Mouse (Mus musculus) forebrain, embryonic 16.5 days (tissue): ENCODE results near the gene Ubqln1. TPM values are rescaled to one million over a fixed set of nuclear protein-coding genes. Genes with fewer than 3 reads are reported as not detected.

Experiments
- ATAC-seq: fragments of 200-750 bp; cut with Nextera tagmentation; 2 replicates; pipeline ENCODE4 v1.8.0; 2017; ENCODE audit warnings: mild to moderate bottlenecking, moderate library complexity
- H3K27ac ChIP-seq: fragments of 300-500 bp; sonication (generic); 2 replicates; pipeline ENCODE4 v1.5.1; 2014; ENCODE audit warnings: low read length, control low read depth
- H3K27me3 ChIP-seq: fragments of 300-500 bp; sonication (generic); replicated peaks from 2 replicates; pipeline ENCODE4 v1.6.1; 2014; ENCODE audit warnings: low read length; ENCODE audit not compliant: control insufficient read depth, insufficient read depth
- H3K36me3 ChIP-seq: fragments of 300-500 bp; sonication (generic); 2 replicates; pipeline ENCODE4 v1.6.1; 2014; ENCODE audit not compliant: control insufficient read depth, insufficient read depth
- H3K4me1 ChIP-seq: fragments of 300-500 bp; sonication (generic); replicated peaks from 2 replicates; pipeline ENCODE4 v1.6.1; 2014; ENCODE audit warnings: low read length; ENCODE audit not compliant: control insufficient read depth, insufficient read depth
- H3K4me2 ChIP-seq: fragments of 300-500 bp; sonication (generic); 2 replicates; pipeline ENCODE4 v1.6.1; 2014; ENCODE audit warnings: mild to moderate bottlenecking, low read length, control low read depth
- H3K4me3 ChIP-seq: fragments of 300-500 bp; sonication (generic); replicated peaks from 2 replicates; pipeline ENCODE4 v1.5.1; 2014; ENCODE audit warnings: mild to moderate bottlenecking, low read length, control low read depth
- H3K9ac ChIP-seq: fragments of 300-500 bp; sonication (generic); replicated peaks from 2 replicates; pipeline ENCODE4 v1.6.1; 2014; ENCODE audit warnings: low read depth, low read length, control low read depth
- H3K9me3 ChIP-seq: fragments of 300-500 bp; sonication (generic); 2 replicates; pipeline ENCODE4 v1.6.1; 2016; ENCODE audit warnings: low read length; ENCODE audit not compliant: control insufficient read depth
- WGBS: fragments of 180-500 bp; shearing (Covaris S2); extraction: QIAGEN DNeasy Blood & Tissue Kit; methylation state at CpG from one replicate; pipeline ENCODE4 v1.1.7; 2014; 5-methylcytosine and 5-hydroxymethylcytosine counted together
- polyA plus RNA-seq: library from polyadenylated mRNA; unstranded; fragments of >200 nt; fragmentation: Nextera tagmentation; extraction: Ambion mirVana; gene quantifications from 2 replicates; pipeline ENCODE4 v1.2.1, GENCODE M21; 2015

Ubqln1 gene
- 142 and 160 TPM in 2 replicates for polyA plus RNA-seq

DNA sequence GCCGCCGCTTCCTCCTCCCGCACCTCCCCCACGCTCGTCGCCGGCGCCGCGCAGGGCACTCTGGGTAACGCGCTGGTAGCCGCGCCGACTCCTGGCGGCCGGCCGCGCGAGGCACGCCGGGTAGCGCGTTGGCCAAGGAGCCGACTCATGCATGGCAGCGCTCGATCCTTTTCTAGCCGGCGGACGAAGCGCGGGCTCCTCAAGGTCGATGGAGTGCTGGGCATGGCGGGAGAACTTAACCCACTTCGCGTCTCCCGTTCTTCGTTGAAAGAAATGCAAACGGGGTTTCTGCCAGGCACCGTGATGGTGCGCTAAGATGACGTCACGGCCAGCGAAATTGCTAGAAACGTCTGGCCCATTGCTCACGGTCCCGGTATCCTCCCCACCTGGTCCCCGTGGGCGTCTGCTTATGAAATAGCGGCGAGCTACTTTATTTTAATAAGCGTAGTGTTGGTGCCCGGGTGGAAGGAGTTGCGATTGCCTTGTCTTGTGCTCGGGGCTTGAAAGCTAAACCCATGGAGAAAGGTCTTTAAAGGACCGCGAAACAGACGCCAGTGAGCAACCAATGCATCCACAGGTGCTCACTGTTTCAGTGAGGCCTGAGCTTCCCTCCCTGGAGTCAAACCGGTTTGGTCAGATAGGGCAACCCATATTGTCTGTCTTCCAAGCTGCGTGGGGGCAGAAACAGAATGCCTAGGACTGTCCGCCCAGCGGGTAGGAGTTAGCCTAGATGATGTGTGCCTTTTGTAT lies at the start of gene Ubqln1:
Gene Ubqln1, minus strand, starts transcription at position 62 of the 750 bp plus-strand sequence.
- peak; percentile 95 for ATAC-seq
- 2% methylated on average over 58 of the region's 62 CpGs for WGBS
- no peaks in the 10 kb centered on the region for H3K36me3 ChIP-seq
- H3K27me3 ChIP-seq, result 0 out of 2 replicates have a peak, but pooled peaks cover 2% of the 10 kb centered on the region
- H3K27ac ChIP-seq, result peak within 1 kb of the TSS; percentile 89
- H3K9me3 ChIP-seq, result no peaks in the 10 kb centered on the region
- H3K4me3 ChIP-seq, result peak within 1 kb of the TSS; percentile 100
- H3K9ac ChIP-seq, result peak within 1 kb of the TSS; percentile 92
- H3K4me1 ChIP-seq, result peaks cover 25% of the 10 kb centered on the region
- H3K4me2 ChIP-seq, result peak within 1 kb of the TSS; percentile 94

DNA sequence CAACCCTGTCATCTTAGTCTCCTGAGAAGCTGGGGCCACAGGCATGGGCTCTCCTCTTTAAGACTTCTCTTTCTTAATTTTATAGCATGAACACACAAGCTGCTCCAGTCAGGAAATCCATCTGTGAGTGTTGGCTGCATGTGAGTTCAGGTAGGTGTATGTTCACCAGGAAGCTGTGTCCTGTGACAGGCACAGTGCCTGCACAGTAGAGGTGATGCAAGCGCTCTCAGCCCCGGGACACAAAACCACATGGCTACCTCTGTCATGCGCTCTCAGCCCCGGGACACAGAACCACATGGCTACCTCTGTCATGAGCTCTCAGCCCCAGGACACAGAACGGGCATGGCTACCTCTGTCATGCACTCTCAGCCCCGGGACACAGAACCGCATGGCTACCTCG lies 48.1 kb upstream of the Ubqln1 start:
- Histone ChIP-seq H3K4me1 (no peaks in the 10 kb centered on the region), H3K36me3 (no peaks in the 10 kb centered on the region), H3K9me3 (no peaks in the 10 kb centered on the region), H3K4me2 (no peak overlapping the region), H3K27ac (no peak overlapping the region), H3K4me3 (no peak overlapping the region), H3K27me3 (no peaks in the 10 kb centered on the region), H3K9ac (no peak overlapping the region)
- no peak for ATAC-seq
- 84% methylated on average over 8 of the region's 8 CpGs for WGBS

DNA sequence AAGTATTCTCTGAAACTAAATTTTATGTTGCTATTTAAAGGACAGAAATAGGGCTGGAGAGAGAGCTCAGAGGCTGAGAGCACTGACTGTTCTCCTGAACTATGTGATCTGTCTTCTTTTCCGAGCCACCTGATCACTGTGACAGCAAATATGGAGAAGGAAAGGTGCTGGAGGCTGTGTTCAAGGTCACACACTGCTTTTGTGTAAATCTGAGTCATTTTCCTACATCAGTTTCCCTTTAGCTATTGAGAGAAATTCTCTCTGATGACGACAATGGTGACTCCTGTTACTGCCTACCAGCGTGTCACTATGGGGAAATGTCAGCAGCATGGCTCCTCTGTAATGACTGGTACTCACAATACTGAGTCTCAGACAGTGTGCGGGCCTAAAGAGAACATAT lies 46.2 kb upstream of the Ubqln1 start:
- no peak overlapping the region for H3K9ac ChIP-seq
- H3K9me3 ChIP-seq, result no peaks in the 10 kb centered on the region
- no peak overlapping the region for H3K4me2 ChIP-seq
- no peak for ATAC-seq
- no peaks in the 10 kb centered on the region for H3K4me1 ChIP-seq
- H3K36me3 ChIP-seq, result no peaks in the 10 kb centered on the region; the same call in 1 of the 2 replicates
- no peaks in the 10 kb centered on the region for H3K27me3 ChIP-seq
- WGBS, result 88% methylated on average over 4 of the region's 4 CpGs
- no peak overlapping the region for H3K27ac ChIP-seq
- H3K4me3 ChIP-seq, result no peak overlapping the region

DNA sequence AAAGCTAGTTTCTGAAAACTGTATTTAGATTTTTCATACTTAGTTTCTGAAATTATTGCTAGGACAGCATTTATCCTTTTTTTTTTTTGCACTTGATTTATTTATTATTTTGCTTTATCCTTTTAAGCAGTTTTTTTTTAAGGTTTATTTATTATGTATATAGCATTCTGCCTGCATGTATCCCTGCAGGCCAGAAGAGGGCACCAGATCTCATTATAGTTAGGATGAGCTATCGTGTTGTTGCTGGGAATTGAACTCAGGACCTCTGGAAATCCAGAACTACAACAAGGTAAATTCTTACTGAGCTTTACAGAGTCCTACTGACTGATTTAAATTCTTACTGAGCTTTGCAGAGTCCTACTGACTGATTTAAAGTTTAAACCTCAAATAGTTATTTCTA lies 37.8 kb upstream of the Ubqln1 start:
- Histone ChIP-seq H3K9ac (no peak overlapping the region), H3K9me3 (no peaks in the 10 kb centered on the region), H3K4me2 (no peak overlapping the region), H3K36me3 (no peaks in the 10 kb centered on the region; the same call in 1 of the 2 replicates), H3K4me1 (no peaks in the 10 kb centered on the region), H3K27me3 (no peaks in the 10 kb centered on the region), H3K27ac (no peak overlapping the region), H3K4me3 (no peak overlapping the region)
- WGBS, result 91% methylated on average over 1 of the region's 1 CpGs
- no peak for ATAC-seq

DNA sequence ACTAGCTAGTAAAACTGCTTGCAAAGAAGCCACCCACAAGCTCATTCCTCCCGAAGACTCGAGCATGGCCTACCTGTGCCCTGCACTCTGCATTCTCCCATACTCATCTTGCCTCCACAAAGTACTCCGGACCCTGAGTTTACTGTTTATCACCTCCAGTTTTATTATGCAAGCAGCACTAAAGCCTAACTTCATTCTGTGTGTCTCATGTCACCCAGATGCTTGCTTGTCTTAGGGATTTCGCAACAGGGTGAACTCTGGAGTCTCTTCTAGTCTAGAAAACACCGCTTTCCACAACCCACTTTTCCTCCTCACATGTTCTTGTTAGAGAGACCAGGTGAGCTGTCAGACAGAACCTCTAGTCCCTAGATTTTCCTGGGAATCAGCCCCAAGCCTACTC lies 33.5 kb upstream of the Ubqln1 start:
- no peak overlapping the region for H3K4me3 ChIP-seq
- WGBS, result 96% methylated on average over 5 of the region's 5 CpGs
- no peak overlapping the region for H3K9ac ChIP-seq
- no peaks in the 10 kb centered on the region for H3K4me1 ChIP-seq
- ATAC-seq, result no peak
- H3K36me3 ChIP-seq, result no peaks in the 10 kb centered on the region
- H3K4me2 ChIP-seq, result no peak overlapping the region
- H3K27me3 ChIP-seq, result no peaks in the 10 kb centered on the region
- no peaks in the 10 kb centered on the region for H3K9me3 ChIP-seq
- no peak overlapping the region for H3K27ac ChIP-seq

DNA sequence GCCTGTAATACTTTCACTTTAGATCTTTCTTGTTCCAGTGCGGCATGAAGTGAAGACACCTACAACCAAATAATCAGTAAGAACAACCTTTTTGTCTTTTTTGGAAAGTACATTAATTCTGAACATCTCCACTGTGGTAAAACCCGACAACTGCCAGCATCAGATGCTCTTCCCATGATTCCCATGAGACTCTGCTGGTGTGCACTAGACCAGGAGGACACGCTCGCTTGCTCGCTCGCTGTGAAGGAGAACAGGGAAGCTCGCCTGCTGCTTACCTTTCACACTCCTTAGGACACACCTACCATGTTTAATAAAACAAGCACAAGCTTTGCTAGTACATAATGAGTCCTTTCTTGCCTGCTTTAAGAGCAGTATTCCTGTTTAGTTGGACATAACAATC lies 21.1 kb upstream of the Ubqln1 start:
- 91% methylated on average over 7 of the region's 7 CpGs for WGBS
- no peak for ATAC-seq

DNA sequence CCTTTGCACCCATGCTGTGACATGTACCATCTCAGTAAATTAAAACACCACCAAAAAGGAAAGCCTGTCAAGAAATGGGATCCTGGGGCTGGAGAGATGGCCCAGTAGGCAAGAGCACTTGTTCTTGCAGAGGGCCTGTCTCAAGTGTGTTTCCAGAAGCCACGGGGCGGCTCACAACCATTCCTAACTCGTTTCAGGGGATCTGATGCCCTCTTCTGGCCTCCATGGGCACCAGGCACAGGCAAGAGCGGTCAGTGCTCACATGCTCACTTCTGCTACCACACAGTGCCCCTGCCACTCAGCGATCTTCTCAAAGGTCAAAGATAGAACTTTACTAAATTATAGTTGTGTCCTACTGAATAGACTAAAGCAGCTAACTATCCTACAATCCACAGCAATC lies 17.2 kb upstream of the Ubqln1 start:
- 41% methylated on average over 5 of the region's 5 CpGs for WGBS
- no peak overlapping the region for H3K4me3 ChIP-seq
- no peaks in the 10 kb centered on the region for H3K36me3 ChIP-seq
- no peak overlapping the region for H3K4me2 ChIP-seq
- no peaks in the 10 kb centered on the region for H3K9me3 ChIP-seq
- no peak overlapping the region for H3K27ac ChIP-seq
- no peaks in the 10 kb centered on the region for H3K4me1 ChIP-seq
- ATAC-seq, result no peak
- H3K9ac ChIP-seq, result no peak overlapping the region
- no peaks in the 10 kb centered on the region for H3K27me3 ChIP-seq

More for the DNA sequence above, 21.1 kb upstream of the Ubqln1 start:
- Histone ChIP-seq H3K4me3 (no peak overlapping the region), H3K9ac (no peak overlapping the region), H3K36me3 (no peaks in the 10 kb centered on the region), H3K27ac (no peak overlapping the region), H3K4me2 (no peak overlapping the region), H3K4me1 (no peaks in the 10 kb centered on the region), H3K27me3 (no peaks in the 10 kb centered on the region), H3K9me3 (no peaks in the 10 kb centered on the region)

DNA sequence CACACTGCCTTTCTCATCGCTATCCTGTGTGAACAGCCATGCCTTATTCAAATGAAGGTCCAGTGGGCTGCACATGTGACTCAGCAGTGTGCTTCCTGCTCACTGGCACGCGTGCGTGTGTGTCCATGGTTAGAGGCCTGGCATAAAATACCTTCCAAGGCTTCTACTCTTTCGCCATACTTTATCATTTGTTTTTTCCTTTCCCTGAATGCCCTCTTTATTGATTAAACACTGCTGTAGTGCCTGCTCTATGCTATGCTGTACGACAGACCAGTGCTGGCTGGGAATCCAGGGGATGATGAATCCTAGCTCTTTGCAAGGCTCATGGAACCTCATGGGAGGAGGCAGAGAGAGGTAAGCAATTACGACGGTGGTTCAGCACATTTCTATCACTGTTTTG lies 16.6 kb upstream of the Ubqln1 start:
- Histone ChIP-seq H3K4me2 (no peak overlapping the region), H3K9me3 (no peaks in the 10 kb centered on the region), H3K27me3 (no peaks in the 10 kb centered on the region), H3K4me1 (no peaks in the 10 kb centered on the region), H3K36me3 (no peaks in the 10 kb centered on the region), H3K4me3 (no peak overlapping the region), H3K27ac (no peak overlapping the region), H3K9ac (no peak overlapping the region)
- WGBS, result 93% methylated on average over 8 of the region's 8 CpGs
- no peak for ATAC-seq

DNA sequence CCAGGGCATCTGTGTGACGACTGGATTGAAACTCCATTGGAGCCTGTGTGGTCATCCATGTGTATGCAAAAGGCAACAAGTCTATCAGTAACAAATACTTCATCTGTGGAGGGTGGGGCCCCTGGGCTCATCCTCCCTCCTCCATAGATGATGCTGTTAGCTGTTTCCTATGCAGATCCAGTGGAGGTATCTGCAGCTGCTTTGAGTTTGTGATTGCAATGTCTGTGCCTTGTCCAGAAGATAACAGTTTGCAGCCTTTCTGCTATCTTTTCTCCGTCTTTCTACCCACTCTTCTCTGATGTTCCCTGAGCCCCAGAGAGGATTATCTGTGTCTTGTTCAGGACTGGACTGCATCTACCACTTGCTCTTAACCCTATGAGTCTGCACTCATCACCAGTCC lies 13.2 kb upstream of the Ubqln1 start:
- H3K4me1 ChIP-seq, result no peaks in the 10 kb centered on the region
- no peak overlapping the region for H3K4me2 ChIP-seq
- 88% methylated on average over 2 of the region's 2 CpGs for WGBS
- no peak for ATAC-seq
- no peak overlapping the region for H3K4me3 ChIP-seq
- no peaks in the 10 kb centered on the region for H3K36me3 ChIP-seq
- H3K9ac ChIP-seq, result no peak overlapping the region
- H3K27me3 ChIP-seq, result no peaks in the 10 kb centered on the region
- H3K9me3 ChIP-seq, result no peaks in the 10 kb centered on the region
- H3K27ac ChIP-seq, result no peak overlapping the region
